Mouse (Mus musculus) neutrophil, adult 5-6 weeks (primary cell): ENCODE measurements around the gene Pla2g12b. TPM values are rescaled to one million over a fixed set of nuclear protein-coding genes. Genes with fewer than 3 reads are reported as not detected.
A peak's percentile ranks its signal among the peaks of the same experiment; 100 is the strongest.
"Not testable (repeated sequence)": the region's sequence is repeated elsewhere in the genome, so short reads cannot be mapped to it uniquely, and the experiment has no call there.

Source experiments
- ATAC-seq: fragments of 151-379, 151-347 bp; 2 replicates; pipeline ENCODE4 v1.8.0; 2017; ENCODE audit warnings: mild to moderate bottlenecking, moderate TSS enrichment; ENCODE audit not compliant: insufficient number of reproducible peaks, poor library complexity, low FRiP score, severe bottlenecking; ENCODE audit errors: extremely low read depth
- total RNA-seq: library from RNA; stranded (forward); fragments of 200-1000 nt; gene quantifications from 2 replicates; pipeline ENCODE4 v1.2.3, GENCODE M21; 2017

Gene Pla2g12b
- not detected in 2 replicates for total RNA-seq

DNA sequence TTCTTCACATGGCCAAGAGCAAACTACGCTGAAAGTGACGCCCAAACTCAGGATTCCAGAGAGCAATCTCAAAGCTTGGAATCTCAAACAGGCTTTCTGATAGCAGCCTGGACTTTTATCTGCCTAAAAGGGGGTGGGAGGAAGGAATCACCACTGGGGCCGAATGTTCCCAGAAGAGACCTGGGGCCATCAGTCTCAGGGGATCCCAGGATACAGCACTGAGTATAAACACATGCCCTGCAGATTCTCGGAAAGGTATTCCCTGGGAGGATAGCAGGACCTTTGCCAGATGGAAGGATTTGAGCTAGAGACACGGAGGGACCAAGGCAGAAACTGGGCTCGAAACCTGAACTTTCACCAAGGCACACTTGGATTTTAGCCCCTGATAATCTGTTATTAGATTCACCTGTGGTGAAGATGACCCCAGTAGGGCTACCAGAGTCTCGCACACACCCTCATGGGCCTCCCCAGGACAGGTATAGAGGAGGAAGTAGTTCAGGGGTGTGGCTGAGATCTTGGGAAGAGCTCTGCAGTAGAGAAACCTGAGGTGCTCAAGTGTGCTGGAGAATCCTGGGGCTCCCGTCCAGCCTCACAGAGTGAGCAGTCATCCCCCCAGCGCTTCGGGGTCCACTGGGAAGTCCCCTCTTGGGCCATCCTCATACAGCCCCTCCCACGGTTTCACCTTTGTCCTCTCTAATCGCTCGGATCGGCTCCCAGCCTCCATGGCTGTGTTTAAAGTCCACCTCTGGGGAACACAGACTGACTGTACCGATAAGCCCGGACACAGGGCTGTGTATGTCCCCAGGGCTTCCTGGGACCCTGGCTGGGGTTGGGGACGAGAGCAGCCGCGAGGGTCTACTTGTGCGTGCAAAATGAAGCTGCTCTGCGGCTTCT lies at the start of gene Pla2g12b:
Gene Pla2g12b, plus strand, starts transcription at position 762 of the 894 bp plus-strand sequence.
- ATAC-seq: no peak

DNA sequence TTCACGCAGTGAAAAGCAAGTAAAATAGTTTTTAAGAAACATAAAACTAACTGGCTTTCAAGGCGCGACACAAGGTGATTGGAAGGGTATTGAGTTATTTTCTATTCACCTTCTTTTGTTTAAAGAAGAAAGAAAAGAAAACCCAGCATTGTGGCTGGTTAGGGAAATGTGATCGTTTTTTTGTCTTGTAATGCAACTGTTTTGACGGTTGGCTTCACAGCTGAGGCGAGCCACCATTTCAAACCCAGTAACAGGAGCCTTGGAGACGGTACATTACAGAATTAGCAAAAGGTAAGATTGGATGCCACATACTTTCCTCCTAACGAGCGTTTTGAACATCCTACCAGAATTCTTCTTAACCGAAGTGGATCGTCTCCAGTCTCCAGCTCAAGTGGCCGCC lies 49.3 kb upstream of the Pla2g12b start:
- no peak for ATAC-seq

DNA sequence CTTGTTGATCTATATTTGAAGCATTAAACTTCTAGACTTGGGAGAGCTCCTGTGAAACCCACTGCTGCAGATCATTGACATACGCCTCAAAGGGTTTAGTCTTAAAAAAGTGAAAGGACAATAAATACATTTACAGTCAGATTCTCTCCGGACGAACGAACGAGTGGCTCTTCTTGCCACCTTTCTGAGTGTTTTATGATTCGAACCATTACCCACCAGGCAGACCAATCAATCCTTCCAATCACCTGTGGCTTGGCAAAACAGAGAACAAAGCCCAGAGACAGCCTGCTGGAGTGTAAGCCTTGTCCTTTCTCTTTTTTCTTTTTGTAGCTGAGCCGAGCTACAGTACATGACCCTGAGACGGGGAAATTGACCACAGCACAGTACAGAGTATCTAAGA lies 48.4 kb upstream of the Pla2g12b start:
- ATAC-seq: no peak

DNA sequence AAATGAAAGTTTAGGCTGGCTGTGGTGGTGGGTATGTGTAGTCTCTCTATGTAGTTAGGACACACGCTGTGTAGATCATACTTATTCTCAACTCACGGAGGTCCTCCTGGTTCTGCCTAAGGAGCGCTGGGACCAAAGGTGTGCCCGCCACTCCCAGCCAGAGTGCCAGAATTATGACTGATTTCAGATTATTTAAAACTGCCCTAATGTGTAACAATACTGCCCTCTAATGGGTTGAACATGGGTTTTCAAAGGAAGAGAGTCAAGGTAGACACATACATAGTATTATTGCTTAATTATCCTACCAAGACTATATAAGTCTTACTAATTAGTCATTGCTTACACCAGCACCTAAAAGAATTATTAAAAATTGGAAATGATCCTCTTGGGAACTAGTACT lies 44.7 kb upstream of the Pla2g12b start:
- ATAC-seq: no peak

DNA sequence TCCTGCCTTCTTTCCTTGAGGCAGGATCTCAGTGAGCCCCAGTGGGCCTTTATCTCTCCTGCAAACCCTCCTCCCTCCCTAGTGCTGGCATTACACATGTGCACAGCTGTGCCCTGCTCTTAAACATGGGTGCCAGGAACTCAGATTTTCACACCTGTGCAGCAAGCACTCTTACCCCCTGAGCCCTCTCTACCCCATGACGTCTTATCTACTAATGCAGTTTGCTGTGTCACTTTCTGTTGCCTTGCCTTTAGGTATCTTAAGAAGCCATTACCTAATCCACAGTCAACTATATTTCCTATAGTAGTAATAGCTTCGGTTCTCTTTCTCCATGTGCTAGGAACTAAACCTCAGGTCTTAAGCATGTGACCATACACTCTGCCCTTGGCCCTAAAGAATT lies 40.3 kb upstream of the Pla2g12b start:
- no peak for ATAC-seq

DNA sequence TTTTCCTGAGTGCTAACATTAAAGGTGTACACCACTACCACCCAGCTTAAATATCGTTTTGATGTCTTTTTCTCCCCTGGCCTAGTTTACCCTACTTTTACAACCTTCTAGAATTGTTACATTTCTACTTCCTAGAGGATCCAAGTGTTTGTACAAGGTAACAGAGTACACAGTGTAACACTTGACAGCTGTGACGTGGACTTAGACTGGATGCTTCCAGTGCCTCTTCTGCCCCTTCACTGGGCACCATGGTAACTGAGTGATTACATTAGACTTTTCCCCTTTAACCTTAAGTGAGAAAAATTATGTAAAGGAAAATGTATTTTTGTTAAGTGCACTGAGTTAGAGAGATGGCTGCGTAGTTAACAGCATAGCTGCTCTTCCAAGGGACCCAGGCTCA lies 38.9 kb upstream of the Pla2g12b start:
- no peak for ATAC-seq

DNA sequence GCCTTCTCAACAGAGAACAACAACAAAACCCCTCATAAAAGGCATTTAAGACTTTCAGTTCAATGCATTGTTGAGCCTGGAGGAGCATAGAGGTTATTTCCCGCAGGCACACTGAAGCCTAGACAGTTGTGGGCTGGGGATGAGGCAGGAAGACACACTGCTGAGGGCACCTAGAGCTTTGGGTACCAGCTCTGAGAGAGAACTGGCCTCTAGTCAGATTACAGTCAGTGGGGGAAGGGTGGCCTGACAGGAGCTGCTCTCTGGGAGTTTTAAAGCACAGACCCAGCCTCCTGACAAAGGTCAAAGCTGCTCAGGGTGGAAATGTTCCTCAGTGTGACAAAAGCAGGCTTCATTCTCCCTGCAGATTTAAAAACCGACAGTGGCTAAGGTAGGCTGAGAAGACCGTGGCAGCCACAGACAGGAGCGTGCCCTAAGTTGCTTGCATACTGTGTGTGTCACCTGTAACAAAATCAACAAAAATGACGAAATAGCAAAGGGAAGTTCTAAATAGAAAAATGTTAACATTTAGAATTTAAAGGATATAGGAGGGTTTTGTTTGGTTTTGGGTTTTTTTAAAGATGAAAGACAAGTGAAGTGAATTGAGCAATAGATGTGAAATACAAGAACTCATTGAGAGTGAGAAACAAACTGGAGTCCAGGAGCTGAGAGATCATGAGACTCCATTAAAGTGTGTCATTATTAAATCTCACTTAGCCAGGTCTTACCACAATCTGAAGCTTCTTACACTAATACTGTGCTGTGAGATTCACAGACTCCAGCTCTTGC lies 37.5 kb upstream of the Pla2g12b start:
- no peak for ATAC-seq

DNA sequence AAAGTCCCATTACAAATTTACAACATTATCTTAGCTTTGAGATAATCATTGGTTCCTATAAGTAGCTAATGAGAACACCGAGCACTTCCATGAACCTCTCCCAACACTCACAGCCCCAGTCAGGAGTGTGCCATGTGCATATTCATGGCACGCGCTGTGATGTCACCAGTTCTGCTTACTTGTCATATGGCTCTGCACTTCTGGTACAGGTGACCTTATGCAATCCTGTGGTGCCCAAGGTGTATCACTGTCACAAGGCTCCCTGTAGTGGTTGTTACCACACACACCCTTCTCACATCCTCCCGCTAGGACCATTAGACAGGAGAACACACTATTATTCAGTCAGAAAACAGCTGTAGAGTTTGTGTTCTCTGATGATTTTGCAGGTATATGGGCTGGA lies 36.7 kb upstream of the Pla2g12b start:
- ATAC-seq: no peak

DNA sequence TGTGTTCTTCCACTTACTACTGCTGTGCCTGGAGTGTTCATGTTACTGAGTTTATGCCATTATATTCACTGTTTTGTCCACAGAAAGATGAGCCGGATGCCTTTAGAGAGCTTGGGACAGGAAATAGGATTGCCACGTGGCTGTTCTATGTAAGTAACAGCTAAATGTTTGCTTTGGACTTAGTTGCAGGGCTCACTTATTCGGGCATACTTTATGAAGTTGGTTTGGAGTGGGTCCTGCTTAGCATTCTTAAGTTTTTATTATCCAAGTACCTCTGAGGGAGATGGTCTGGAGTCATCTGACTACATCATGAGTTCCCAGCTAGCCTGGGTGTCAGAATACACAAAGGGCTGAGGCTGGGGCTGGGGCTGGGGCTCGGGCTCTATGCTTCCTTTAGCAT lies 36.3 kb upstream of the Pla2g12b start:
- ATAC-seq: no peak

DNA sequence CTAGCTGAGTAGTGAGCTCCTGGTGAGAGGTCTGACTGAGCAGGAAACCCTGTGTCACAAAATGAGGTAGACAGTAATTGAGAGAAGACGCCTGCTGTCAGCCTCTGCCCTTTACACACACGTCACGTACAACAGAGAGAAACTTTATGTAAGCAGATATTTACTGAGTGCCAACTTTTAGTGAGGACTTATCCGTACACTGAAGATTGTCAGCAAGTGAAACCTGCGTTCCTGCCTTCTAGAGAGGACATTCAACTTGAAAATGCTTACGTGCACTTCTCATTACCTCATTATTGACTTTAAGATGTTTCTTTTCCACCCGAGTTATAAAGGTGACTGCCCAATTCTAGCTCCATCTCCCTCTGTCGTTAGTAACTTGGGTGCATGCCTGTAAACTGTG lies 34.7 kb upstream of the Pla2g12b start:
- ATAC-seq: no peak

DNA sequence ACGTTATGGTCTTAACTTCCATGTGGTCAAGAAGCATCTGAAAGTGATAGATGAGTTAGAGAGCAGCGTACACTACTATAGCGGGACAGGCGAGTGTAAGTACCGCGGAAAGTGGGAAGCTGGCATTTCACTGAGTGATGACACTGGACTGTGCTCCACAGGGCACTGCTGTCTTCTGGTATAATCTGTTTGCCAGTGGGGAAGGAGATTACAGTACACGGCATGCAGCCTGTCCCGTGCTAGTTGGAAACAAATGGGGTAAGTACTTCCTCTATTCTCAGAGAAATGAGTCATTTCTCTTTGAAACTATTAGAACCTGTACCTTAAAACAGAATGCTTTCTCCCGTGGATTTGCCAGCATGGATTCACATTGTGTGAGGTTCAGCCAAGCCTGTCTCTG lies 34.0 kb upstream of the Pla2g12b start:
- ATAC-seq: no peak

DNA sequence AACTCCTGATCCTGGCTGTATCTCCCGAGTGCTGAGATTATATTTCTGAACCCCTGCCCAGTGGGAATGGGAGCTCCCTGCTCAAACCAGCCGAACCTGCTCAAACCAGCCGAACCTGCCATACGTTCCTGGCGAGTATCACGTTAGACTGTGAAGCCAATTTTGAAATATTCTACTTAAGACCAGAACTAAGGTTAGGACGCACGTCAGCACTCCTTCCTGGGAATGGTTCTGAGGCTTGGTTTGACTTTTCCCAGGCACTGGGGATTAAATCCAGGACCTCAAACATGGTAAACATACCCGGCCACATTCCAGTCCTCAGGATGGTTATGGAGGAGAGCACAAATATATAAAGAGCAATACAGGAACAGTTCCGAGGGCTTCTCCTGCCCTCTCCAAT lies 25.6 kb upstream of the Pla2g12b start:
- no peak for ATAC-seq

DNA sequence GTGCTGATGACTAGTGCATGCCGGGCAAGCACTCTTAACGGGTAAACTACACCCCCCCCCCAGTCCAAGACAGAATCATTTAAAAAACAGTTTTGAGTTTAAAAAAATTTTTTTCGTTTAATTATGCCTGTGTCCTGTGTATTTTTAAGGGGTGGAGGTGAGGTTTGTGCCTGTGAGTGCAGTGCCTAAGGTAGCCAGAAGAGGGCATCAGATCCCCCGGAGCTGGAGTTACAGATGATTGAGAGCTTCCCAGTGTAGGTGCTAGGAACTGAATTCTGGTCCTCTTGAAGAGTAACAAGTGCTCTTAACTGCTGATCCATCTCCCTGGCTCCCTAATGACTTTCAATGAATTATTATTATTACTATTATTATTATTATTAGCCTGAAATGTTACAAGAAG lies 24.7 kb upstream of the Pla2g12b start:
- no peak for ATAC-seq

DNA sequence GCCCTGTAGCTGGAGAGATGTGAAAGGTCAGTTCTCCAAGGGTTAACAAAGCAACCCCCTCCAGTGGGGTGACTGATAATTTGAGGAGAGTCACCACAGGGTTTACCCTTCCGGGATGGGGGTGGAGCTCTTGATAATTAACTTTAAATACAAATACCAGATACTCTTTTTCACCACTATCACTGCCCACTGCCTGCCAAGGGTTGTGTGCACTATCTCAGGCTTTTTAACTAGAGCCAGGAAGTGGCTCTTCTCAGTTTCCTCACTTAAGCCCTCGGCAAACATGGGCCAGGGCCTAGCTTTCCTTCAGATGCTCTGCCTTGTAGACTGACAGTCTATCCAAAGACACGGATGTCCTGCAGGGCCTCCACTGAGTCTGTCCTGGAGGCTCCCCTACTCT lies 23.5 kb upstream of the Pla2g12b start:
- ATAC-seq: no peak

DNA sequence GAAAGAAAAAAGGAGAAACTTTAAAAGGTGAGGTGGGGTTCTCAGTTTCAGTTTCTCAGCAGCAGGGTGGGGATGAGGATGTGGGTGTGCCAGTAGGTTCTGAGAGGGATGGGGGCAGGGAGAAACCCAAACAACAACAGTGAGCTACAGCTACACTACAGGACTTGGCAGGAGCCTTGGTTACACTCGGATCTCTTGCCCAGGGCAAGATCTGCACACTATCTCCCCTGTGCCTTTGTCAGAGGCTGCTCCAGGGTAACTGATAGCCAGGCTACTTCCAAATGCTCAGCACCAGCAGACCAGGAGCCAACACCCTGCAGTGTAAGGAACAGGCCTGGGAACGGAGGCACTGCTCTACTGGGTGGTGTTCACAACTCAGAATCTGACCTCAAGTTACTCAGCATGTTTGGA lies 23.0 kb upstream of the Pla2g12b start:
- 0 out of 2 replicates have a peak, but pooled peaks have one; percentile 33 for ATAC-seq

DNA sequence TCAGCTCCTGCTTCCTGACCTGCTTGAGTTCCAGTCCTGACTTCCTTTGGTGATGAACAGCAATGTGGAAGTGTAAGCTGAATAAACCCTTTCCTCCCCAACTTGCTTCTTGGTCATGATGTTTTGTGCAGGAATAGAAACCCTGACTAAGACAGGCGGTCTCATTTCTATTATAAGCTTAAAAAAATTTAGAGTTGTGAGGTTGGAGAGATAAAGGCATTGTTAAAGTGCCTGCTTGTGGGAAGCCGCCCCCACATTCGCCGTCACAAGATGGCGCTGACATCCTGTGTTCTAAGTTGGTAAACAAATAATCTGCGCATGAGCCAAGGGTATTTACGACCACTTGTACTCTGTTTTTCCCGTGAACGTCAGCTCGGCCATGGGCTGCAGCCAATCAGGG lies 21.9 kb upstream of the Pla2g12b start:
- not testable (repeated sequence) for ATAC-seq

DNA sequence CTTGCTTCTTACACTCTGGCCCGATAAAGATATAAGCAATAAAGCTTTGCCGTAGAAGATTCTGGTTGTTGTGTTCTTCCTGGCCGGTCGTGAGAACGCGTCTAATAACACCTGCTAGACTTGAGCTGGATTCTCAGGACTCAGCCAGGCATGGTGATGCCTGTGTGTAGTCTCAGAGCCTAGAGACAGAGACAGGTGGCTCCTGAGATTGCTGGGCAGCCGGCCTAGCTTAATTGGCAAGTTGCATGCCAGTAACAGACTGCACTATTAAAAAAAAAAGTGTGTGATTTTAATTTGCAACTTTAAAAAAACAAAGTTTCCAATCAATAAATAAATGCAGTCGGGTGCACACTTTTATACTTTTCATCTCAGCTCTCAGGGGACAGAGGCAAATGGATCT lies 16.5 kb upstream of the Pla2g12b start:
- ATAC-seq: no peak

DNA sequence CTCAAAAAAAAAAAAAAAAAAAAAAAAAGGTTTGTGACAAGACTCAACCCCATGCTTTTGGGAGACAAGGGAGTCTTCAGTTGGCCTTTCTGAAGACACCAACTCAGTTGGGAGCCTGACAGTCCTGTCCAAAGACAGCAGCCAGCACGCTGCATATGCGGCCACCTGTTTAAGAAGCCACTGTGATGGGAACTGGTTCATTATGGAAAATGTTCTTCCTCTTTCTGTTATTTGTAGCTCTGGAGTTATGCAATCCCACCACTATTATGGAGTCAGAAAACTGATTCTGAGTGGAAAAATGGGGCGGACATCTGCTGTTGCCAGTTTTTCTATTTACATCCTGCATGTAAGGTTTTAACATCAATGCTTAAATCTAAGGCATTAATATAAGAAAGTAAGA lies 13.8 kb upstream of the Pla2g12b start:
- ATAC-seq: no peak

DNA sequence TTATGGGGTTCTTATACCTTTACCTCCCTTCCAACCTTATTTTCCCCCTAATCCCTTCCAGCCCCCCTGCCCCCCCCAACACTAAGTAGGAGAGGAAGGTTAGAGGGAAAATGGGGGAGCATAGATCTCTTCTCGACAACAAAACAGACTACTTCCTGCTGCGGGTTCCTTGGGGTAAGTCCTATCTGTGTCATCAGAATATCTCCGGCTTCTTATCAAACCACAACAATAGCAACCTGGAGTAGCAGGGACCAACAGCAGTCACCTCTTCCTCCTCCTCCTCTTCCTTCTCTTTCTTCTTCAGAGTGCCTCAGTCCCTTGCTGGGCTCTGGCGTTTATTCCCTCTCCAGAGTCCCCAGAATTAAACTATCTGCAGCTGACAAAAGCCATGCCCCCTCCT lies 11.6 kb upstream of the Pla2g12b start:
- ATAC-seq: no peak

DNA sequence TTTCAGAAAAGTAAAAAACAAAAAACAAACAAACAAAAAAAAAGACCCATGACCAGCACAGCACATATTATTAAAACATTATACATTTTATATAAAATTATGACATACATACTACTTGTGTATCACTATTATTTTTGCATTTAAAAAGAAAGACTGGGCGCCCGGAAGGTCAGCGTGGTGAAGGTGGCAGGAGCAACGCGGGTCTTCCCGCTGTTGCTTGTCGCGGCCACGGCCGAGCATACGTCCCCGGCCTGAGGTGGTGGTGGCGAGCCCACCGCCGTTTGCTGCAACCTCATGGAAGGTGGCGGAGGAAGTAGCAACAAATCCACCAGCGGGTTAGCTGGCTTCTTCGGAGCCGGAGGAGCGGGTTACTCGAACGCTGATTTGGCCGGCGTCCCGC lies 8.0 kb upstream of the Pla2g12b start, which contains the start of gene Gm10273:
Gene Gm10273, plus strand, starts transcription at position 172 of the 400 bp plus-strand sequence.
- not testable (repeated sequence) for ATAC-seq
